Mouse (Mus musculus): ENCODE measurements around the gene Tymp.
A peak's percentile ranks its signal among the peaks of the same experiment; 100 is the strongest.

Tymp gene

DNA sequence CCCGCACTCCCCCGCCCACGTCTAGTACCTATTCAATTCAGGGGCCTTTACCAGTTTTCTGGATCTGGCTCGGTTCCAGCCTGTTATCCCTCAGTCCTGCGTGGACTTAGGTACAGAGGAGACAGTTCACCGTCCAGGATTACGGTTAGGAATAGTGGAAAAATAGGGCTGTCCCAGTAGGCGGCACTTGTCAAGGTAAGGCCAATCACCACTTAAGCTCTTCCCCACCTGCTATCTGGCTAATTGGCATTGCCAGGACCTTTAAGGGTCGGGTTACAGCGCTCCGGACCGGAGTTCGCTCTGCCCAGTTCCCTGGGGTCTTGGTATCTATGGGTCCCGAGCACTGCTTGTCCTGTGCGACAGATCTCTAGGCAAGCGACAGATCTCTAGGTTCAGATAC is at the start of gene Tymp:
TSS of gene Tymp (minus strand) at position 83 of the 400 bp plus-strand sequence.
- peak; percentile 47 for DNase-seq

DNA sequence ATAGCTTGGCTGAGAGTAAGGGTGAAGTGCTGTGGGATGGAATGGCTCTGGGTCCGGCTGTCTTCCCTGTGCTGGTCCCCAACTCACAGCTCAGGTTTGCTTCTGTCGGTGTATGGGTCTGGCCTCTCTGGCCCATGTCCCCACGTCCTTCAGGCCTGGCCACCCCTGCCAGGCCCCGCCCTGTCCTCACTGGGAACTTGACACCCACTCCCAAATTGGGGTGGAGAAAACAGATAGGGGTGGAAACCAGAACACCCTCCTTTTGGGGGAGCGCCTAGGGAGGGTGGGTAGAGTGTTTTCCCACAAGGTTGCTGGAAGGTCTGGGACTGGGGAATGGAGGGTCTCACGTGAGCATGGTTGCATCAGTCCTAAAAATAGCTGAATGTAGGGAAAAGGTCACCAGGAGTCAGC is 48.9 kb upstream of the Tymp start, which contains the start of gene Cpt1b:
TSS of gene Cpt1b (minus strand) at position 153 of the 411 bp plus-strand sequence.
- DNase-seq: no peak

DNA sequence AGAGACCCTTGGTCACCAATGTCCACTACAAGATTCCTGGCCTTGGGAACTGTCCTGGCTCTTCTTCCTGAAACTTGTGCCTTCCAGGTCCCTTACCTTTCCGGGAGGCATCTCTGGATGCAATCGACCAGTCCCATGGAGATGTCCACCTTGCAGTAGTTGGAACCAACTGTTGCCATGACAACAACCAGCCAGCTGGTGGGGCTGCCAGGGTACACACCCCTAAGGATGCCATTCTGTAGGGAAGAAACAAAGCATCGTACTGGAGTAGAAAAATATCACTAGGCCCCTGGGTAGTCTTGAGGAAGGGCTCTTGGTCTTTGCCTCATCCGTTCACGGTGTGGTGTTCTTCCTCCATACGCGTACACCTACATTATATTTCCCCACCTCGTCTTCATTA is 47.8 kb upstream of the Tymp start:
- DNase-seq: no peak

DNA sequence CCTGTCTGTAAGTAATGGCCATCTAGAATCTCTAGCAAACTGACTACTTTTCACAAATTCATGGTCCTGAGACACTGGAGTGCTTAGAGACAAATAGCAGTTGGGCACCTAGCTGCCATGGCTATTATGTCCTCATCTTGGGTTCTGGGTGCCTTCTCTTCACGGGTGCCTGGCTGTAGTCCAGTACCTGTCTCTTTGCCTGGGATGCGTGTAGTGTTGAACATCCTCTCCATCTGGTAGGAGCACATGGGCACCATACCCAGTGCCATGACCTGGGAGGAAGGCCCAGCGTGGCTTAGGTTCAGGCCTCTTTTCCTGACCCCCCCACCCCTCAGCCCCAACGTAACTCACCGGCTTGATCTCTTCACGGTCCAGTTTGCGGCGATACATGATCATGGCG is 45.1 kb upstream of the Tymp start:
- DNase-seq: peak; percentile 24

DNA sequence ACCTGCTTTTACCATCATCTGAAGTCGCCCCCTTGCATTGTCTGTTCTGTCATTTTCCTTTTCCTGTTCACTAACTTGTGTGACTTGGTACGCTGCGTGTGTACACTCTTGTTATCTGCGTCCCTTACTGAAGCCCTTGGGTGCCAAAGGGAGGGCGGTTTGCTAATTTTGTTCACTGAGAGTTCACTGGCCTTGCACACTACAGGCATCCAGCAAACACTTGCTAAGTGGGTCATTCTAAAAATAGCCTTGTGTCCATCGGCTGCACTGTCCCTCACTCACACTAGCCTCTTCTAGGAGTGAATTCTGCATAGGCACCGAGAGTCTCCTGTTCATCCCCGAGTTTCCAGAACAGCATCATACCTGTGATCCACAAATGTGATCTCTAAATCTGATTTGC is 38.4 kb upstream of the Tymp start:
- DNase-seq: no peak

DNA sequence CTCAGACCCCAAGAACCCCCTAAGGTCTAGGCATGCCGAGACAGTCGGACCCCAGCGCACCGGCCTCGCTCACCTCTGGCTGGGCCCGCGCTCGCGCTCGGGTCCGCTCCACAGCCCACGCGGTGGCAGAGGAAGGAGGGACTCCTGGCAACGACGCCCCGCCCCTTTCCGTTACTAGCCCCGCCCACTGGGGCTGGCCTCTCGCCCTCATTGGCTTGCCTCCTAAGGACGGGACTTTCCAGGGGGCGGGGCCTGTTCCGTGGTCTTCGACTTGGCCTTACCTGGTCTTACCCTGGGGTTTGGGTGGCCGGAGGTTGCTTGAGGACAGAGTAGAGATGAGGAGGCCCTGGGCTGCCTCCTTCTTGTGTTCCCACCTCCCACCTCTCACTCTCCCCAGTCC is 33.3 kb upstream of the Tymp start, which contains the start of gene Syce3:
TSS of gene Syce3 (minus strand) at position 386 of the 400 bp plus-strand sequence.
- DNase-seq: no peak

DNA sequence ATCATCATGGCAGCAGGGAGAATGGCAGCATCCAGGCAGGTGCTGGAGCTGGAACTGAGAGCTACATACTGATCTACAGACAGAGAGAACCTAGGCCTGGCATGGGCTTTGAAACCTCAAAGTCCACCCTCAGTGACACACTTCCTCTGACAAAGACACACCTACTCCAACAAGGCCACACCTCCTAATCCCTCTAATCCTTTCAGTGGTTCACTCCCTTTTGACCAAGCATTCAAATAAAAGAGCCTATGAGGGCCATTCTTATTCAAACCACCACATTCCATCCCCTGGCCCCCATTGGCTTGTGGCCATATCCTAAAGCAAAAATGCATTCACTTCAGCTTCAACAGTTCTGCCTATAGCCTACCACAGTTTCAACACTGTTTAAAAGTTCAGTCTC is 29.9 kb upstream of the Tymp start:
- DNase-seq: no peak

DNA sequence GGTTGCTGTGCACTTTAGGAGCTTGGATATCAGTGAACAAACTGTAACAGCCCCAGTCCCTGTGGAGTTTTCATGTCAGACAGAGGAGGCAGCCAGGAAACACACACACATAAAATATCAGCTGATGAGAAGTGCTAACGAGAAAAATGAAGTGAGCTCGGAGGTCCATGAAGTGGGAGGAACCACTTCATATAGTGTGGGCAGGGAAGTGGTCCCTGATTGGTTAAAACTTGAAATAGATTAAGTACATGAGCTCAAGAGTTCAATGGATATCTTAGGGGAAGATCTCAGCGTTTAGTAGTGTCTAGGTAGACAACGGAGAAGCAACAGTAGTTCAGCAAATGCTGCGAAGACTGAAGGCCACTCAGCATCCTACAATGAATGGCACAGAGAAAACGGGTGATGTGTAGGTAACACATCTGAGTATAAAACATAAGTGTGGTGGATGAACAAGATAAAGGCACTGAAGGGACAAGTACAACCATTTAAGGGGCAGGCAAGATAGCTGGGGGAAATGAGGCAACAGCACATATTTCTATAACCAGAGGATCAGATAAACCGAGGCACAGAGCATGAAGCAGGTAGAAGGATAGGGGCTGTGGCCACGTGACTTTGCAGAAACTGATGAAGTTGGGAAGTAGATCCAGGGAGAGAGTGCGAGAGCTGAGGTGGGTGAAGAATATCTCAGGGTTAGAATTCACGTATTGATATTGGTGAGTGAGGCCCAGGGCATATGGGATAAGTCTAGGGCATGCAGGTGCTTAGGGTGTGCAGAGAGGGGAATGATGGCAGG is 28.2 kb upstream of the Tymp start:
- DNase-seq: no peak

DNA sequence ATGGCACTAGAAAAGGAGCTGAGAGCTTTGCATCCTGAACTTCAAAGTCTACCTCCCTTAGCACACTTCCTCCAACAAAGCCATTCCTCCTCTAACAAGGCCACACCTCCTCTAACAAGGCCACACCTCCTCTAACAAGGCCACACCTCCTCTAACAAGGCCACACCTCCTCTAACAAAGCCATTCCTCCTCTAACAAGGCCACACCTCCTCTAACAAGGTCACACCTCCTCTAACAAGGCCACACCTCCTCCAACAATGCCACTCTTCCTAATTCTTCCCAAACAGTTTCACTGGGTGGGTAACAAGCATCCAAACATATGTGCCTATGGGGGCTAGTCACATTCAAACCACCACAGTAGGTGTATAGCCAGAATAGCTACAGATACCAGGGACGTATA is 25.6 kb upstream of the Tymp start:
- no peak for DNase-seq

DNA sequence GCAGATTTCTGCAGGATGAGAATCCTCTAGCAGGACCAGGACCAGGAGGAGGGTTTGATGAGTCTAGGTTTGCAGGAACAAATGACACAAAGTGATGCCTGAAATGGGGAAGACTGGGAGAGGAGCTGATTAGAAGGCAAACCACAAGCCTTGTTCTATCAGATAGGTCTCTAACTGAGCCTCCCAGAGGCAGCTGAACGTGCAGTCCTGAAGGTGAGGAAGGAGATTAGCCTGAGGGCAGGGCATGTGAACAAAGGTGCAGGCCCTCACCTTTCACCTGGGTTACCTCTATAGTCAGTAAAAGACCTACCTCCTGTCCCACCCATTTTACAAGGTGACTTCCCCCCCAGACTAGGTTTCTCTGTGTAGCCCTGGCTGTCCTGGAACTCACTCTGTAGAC is 22.9 kb upstream of the Tymp start:
- DNase-seq: no peak

DNA sequence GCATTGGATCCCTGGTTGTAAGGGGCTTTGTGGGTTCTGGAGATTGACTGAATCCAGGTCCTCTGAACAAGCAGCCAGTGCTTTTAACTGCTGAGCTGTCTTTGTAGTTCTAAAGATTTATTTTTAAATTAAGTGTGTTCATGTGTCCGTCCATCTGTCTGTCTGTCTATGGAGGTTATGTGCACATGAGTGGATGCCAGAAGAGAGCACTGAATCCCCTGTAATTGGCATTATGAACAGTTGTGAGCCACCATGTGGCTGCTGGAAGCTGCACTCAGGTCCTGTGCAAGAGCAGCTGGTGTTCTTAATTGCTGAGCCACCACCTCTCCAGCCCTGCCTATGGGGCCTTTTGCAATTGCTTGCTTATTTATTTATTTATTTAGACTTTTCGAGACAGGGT is 21.3 kb upstream of the Tymp start:
- DNase-seq: no peak

DNA sequence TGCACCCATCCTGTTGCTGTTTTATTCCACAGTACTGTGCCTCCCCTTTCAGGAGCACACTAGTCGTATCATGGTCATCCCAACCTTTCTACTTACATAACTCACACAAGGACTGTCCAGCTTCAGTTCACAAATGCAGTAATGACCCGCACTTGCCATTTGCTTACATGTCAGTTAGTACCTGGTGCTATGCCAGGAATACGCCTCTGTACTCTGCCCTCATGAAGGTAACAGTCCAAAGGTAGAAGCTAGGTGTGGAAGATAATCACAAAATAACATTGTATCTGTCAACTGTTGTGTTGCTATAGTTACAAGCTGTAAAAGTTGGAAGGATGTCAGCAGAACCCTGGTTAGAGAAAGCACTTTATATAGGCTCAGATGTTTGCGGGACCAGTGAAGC is 20.0 kb upstream of the Tymp start:
- DNase-seq: no peak

DNA sequence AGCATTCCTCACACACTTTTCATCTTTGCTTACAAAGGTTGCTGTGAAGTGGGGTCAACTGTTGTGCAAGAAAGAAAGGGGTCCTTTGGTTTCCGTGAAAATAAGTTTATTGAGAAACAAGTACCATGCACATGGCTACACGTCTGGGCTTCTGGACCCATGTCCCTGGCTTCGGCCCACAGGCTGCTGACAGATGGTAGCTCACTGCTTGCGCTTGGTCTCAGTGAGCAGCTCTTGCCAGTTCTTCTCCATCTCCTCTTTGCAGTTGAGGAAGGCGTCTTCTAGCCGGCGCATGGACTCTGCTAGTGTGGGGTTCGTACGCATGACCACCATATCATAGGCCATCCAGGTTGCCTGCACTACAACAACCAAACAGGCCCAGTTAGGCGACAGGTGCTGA is 13.2 kb upstream of the Tymp start:
- peak; percentile 58 for DNase-seq

DNA sequence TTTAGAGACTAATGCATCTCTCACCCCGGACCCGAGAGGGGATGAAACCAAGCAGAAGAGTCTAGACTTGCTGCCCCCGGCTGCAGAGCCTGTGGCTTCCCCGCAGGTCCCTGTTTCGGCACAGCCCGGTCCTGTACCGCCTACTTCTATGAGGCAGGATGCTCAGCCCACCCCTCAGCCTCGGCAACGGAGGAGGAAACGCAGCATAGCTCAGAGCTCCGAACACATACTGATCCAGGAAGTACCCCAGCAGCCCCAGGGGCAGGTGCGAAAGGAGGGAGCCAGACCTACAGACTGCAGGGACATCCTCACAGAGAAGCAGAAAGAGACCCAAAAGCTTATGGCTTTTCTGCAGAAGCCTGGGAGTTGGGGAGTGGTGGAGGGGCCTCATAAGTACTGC is 10.3 kb upstream of the Tymp start:
- no peak for DNase-seq

DNA sequence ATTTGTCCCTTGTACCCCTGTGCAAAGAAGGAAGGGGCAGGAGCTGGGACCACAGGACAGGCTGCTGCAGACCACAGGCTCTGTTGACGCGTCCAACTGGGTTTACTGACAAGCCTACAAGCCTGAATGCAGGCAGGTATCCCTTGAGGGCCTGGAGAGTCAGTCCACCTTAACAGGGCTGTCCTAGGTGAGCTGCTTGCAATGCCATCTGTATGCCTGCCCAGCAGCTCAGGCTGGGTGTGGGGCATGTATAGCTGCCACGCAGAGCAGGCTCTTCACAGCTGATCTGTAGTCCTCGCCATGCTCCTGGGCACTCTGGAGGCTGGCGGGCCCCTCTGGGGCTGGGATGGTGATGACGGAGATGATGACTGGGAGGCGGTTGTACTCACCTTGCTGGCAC is 7.8 kb upstream of the Tymp start, which contains the start of gene Klhdc7b:
TSS of gene Klhdc7b (plus strand) at position 301 of the 400 bp plus-strand sequence.
- DNase-seq: peak; percentile 15

DNA sequence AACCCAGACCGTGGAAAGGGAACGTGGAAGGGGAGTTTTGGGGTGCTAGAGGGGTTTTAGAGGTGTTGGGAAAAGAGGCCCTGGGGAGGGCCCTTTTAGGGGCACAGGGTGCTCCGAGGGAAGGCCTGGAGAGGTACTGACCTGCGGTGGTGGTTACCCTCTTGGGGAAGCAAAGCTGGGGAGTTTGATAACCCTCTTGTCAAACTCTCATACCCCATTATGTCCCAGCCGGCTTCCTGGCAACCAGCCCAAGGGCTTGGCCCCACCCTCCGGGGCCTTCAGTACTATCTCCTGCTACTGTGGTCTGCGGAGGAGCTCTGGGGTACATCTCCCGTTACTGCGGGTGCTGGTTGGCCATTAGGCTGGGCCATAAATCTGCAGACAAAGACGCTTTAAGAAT is 2.6 kb upstream of the Tymp start:
- DNase-seq: peak; percentile 75

DNA sequence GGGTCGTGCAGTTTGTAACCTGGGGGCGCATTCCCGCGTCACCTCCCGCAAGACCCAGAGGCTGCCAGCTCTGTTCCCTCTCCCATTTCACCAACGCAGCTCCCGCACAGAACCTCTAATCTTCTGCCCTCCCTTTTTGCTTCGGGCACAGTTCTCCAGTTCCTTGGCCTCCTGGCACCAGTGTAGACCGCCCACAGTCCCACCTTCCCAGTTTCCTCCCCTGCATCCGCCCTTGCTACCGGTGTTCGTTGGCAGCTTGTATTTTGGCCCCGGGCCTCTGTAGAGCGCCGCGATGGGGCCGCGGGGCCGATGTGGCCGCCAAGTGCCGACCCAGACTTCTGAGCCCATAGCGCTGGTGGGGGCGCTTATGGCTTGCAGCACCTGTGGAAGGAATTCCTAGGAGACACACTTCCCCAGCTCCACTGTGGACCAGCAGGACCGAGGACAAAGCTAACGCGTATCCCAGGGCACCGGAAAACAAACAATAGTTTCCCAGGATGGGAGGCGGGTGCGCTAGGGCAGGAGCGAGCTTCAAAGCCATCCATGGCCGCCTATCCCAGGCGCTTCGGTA is 2.1 kb upstream of the Tymp start, which contains the start of gene Odf3b:
TSS of gene Odf3b (minus strand) at position 452 of the 571 bp plus-strand sequence.
- DNase-seq: peak; percentile 90

DNA sequence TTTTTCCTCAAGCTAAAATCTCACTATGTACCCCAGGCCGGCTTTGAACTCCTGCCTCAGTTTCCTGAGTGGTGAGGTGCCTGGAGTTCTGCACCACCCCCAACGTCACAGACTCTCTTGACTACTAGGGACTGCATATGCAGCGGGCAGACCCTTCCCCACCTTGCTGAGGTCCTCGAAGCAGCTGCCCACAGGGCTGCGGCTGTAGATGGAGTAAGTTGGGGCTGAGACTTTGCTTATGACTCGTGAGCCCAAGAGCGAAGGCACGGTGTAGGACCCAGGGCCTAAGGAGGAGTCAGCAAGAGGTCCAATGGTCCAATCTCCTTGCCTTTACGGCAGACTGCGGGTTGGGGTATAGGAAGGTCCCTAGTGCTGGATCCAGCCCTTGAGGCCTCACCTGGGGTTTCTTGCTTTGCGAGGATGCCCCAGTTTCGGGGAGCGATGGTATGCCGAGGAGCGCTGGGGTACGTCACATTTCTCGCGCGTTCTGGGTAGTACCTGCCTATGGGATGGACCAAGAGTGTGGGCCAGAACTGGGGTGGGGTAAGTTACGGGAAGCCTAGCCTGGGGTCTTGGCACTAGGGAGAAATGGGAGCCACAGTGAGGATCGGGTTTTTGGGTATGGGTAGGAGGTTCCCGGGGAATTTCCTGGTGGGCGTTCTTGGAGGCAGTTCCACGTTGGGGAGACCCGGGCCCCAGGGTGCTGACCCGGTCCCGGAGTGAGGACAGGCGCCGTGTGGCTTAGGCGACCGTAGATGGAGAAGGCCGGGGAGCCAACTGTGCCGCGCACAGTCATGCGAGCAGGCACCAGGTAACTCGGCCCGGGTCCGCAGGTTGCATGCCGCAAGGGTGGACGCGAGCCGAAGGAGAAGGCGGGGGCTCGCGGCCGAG is 1.3 kb upstream of the Tymp start:
- peak; percentile 75 for DNase-seq

DNA sequence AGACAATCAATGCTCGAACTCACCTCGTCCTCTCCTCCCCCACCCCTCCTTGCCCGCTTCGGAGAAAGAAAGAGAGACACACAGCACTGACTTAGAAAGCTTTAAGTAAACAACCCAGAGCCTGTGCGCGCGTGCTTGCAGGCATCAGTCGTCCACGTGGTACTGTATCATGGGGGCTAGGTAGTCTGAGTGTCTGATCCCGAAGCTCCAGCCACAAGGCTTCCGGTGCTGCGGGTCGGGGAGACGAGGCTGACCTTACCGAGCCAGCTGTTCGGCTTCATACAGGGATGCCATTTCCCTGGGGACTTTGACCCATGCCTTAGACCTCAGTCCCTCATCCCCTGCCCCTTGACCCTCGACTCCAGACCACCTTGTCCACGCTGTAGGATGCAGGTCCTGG is 523 bp upstream of the Tymp start:
- DNase-seq: peak; percentile 45

DNA sequence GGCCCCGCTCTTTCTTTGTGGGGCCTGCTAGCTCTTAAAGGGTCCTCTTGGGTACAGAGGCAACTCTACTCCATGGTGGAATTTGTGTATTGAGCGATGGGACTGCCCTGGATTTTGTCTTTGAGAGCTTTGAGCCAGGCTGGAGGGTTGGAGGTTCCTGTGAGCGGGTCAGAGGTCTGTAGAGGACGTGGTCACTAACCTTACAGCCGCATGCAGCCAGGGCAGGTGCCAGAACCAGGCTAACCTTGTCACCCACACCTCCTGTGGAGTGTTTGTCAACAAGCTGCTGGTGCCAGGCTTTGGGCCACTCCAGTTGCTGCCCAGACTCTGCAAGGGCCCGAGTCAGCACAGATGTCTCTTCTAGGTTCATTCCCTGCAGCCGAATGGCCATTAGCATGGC is 799 bp downstream of the Tymp start:
- peak; percentile 47 for DNase-seq

DNA sequence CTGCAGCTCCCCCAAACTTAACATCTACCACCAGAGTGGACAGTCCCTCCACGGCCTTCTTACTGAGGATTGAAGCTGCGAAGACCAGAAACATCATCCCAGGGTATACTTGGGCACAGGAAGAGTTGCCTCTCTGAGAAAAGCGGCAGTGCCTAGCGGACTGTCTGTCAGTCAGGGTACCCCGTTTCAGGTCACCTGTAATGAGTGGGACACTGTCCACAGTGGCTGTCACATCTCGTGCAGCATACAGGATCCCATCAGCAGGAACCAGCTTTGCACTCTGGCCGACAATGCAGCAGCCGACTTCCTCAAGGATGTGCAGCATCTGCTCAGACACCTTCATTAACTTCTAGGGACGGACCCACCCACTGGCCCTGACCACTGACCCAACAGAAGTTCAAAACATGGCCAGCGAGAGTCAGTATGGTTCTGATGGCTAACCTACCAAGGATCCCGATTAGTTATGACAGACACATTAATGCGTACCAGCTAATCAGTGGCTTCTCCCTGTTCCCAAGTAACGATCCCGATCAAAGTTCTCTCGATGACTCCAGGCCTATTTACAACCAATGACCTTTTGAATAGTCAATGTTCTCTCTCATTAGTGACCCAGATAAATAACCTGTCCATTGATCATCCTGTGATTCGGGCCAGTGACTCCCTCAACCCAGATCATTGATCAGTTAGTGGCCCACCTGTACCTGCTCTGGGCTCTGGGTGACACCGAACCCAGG is 1.9 kb downstream of the Tymp start:
- DNase-seq: peak; percentile 50

DNA sequence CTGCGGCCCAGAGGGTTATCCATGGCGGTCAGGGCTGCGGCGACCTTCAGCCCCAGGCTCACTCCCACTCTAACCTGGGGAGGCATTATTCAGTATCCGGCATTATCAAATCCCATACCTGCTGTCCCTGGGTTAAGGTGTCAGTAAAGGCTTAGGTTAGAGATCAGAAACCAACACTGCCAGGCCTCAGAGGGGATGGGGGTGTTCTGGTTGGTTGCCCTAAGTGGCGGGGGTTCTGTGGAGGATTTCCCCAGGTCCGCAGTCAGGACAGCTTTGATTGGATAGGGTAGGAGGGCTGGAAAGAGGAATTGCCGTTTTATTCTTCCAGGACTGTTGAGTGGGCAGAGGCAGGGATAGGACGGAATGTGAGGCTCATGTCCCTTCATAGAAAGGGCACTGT is 2.5 kb downstream of the Tymp start:
- DNase-seq: peak; percentile 64

All from cerebellum, adult 9-10 months (tissue).